Mouse (Mus musculus): Measurements from ENCODE around the gene Prkcb. TPM values are rescaled to one million over a fixed set of nuclear protein-coding genes. Genes with fewer than 3 reads are reported as not detected.

Prkcb gene
- polyA plus RNA-seq, 1 experiment from 2014 or later: 5.5 TPM

DNA sequence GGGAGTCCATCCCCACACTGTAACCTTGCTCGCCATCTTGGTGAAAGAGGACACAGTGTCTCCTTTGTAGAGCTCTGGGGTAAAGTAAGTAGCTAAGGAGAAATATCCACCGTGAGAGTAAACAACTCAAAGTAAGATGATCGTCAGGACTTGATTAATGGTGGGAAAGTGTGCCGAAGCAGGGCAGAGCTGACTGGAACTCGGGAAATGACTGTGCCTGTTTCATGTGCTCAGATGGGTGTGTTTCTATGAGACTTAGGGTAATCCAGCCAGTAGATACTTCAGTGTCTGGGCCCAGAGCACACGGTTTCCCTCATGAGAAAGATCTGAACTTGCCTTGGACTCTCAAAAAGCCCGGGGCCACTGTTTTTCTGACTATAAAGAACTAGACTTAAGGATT, 5.6 kb downstream of the Prkcb start:
- H3K36me3 ChIP-seq: no peaks in the 10 kb centered on the region
- WGBS: 66% methylated on average over 7 of the region's 7 CpGs
- ATAC-seq (ENCODE audit: low FRiP score, low read depth): no peak
- H3K27me3 ChIP-seq: peaks cover 38% of the 10 kb centered on the region
- H3K4me3 ChIP-seq: no peak overlapping the region
- H3K4me2 ChIP-seq (replicated peaks): no peak overlapping the region
- no peak overlapping the region for H3K27ac ChIP-seq
- no peak overlapping the region for H3K9ac ChIP-seq
- peaks cover 9% of the 10 kb centered on the region; the same call in 1 of the 2 replicates for H3K4me1 ChIP-seq
- no peaks in the 10 kb centered on the region for H3K9me3 ChIP-seq

DNA sequence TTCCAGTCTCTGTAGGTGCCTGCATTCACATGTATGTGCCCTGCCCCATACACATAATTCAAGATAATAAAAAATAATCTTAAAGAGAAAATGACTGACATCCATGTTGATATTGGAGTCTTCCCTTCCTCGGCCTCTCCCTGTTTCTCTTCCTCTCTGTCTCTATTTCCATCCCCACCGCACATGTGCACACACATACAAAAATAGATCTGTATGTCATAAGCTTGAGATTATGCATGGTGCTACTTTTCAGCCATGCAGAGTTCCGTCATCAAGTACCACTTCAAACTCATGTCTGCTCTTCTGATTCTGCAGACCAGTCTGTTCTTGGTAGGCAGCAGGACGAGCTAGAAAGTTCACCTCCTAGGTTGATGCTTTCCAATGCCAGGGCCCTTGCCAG, 6.8 kb downstream of the Prkcb start:
- Histone ChIP-seq H3K4me1 (no peaks in the 10 kb centered on the region), H3K27me3 (peaks cover 25% of the 10 kb centered on the region), H3K9me3 (no peaks in the 10 kb centered on the region), H3K36me3 (no peaks in the 10 kb centered on the region), H3K4me3 (no peak overlapping the region), H3K9ac (no peak overlapping the region), H3K27ac (no peak overlapping the region), H3K4me2 (replicated peaks) (no peak overlapping the region)
- WGBS: 85% methylated on average over 4 of the region's 4 CpGs
- no peak for ATAC-seq (ENCODE audit: low FRiP score, low read depth)

DNA sequence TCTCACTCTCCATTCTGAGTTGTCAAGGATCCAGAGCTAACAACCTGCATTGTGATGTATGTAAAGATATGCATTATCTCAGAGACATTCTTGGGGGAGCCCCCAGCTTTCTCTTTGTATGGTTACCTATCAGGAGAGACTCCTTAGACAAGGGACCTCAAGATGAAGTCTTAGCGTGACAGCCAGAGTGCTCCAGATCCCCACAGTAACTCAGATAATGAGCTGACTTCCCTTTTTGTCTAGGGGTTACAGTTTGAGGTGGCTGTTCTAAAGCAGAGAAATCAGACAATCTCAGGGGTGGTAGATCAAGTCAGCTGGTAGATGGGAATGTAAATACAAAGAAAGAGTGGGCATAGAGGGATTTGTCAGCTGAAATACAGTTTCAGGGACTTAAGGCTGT, 7.8 kb downstream of the Prkcb start:
- H3K9me3 ChIP-seq: no peaks in the 10 kb centered on the region
- H3K36me3 ChIP-seq: no peaks in the 10 kb centered on the region
- H3K4me1 ChIP-seq: no peaks in the 10 kb centered on the region
- WGBS: 80% methylated on average over 1 of the region's 1 CpGs
- ATAC-seq (ENCODE audit: low FRiP score, low read depth): no peak
- peaks cover 15% of the 10 kb centered on the region for H3K27me3 ChIP-seq
- no peak overlapping the region for H3K27ac ChIP-seq
- no peak overlapping the region for H3K4me2 ChIP-seq (replicated peaks)
- no peak overlapping the region for H3K9ac ChIP-seq
- H3K4me3 ChIP-seq: no peak overlapping the region

DNA sequence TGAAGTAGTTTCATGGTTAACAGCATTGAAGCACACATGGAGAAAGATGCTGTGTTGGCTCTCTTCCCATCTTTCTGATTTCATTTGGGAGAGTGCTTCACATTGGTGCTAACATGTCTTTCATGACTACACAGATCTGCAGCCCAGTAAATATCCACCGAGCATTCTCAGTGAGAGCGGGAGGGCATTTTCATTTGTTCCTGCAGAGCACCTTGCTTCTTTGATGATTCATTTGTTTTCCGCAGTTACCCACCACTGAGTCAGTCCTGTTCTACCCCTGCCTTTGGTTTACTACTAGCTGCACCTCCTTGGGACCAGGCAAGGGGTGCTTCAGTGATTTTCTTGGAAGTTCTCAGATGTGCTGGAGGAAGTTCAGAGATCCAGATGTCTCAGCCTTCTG, 8.3 kb downstream of the Prkcb start:
- Histone ChIP-seq H3K4me2 (replicated peaks) (no peak overlapping the region), H3K27ac (no peak overlapping the region), H3K4me3 (no peak overlapping the region), H3K36me3 (no peaks in the 10 kb centered on the region), H3K9ac (no peak overlapping the region), H3K4me1 (no peaks in the 10 kb centered on the region), H3K27me3 (peaks cover 11% of the 10 kb centered on the region), H3K9me3 (no peaks in the 10 kb centered on the region)
- WGBS: 77% methylated on average over 3 of the region's 3 CpGs
- no peak for ATAC-seq (ENCODE audit: low FRiP score, low read depth)

DNA sequence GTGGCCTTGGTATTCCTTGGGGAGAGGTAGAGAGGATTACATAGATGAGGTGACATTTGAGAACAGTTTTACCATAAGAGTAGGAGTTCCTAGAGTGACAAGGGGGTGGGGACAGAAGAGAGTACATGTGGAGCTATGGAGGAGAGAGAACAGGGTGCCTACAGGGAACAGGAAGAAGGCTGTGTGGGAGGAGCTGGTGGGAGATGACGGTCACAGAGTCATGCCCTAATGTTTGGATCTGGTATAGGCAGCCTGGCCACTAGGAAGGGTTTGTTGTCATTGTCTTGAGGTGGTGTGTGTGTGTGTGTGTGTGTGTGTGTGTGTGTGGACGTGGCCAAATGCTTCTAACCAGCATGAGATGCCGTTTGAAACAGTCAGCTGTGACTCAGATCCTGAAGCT, 9.1 kb downstream of the Prkcb start:
- H3K4me1 ChIP-seq: no peaks in the 10 kb centered on the region
- H3K4me2 ChIP-seq (replicated peaks): no peak overlapping the region
- no peak for ATAC-seq (ENCODE audit: low FRiP score, low read depth)

DNA sequence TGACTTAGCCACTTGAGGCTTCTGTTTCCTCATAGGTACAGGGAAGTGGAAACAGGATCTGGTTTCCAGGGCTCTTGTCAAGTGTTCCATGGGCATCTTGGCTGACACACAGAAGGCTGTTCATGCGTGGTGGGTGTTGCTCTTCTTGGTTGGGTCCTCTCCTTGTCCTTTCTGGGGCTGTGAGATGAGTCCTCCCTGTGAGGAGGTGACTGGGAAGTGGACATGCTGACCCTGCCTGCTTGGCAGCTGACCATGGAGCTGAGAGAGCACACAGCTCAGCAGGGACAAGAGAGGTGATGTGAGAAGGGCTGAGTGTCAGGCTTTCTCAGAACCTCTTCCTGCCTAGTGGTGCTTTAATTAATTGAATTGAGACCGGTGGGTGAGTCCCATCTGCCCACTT, 10.2 kb downstream of the Prkcb start:
- Histone ChIP-seq H3K27ac (no peak overlapping the region), H3K9me3 (no peaks in the 10 kb centered on the region), H3K4me1 (no peaks in the 10 kb centered on the region), H3K4me3 (no peak overlapping the region), H3K27me3 (no peaks in the 10 kb centered on the region), H3K9ac (no peak overlapping the region), H3K4me2 (replicated peaks) (no peak overlapping the region), H3K36me3 (no peaks in the 10 kb centered on the region)
- WGBS: 91% methylated on average over 2 of the region's 2 CpGs
- no peak for ATAC-seq (ENCODE audit: low FRiP score, low read depth)

More for the DNA sequence above, 9.1 kb downstream of the Prkcb start:
- no peak overlapping the region for H3K27ac ChIP-seq
- H3K27me3 ChIP-seq: peaks cover 6% of the 10 kb centered on the region; the same call in 1 of the 2 replicates
- 62% methylated on average over 3 of the region's 3 CpGs for WGBS
- H3K4me3 ChIP-seq: no peak overlapping the region
- H3K9me3 ChIP-seq: no peaks in the 10 kb centered on the region
- H3K36me3 ChIP-seq: no peaks in the 10 kb centered on the region
- no peak overlapping the region for H3K9ac ChIP-seq

DNA sequence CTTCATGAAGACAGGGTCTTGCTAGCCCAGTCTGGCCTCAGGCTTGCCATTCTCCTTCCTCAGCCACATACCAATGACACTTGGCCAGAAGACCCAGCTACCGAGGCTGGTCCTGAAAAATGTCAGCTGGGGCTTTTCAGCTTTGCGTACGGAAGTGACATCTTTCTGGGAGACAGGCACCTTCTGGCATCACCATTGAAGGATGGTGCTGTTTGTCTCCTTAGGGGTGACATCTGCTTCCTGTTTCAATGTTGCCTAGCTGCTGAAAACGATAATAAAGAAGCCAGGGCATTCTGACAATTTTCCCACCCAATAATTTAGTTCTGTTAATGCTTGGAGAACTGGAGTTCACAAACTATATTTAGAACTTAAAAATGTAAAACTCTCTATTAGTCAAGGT, 12.0 kb downstream of the Prkcb start:
- Histone ChIP-seq H3K27ac (no peak overlapping the region), H3K4me3 (no peak overlapping the region), H3K4me2 (replicated peaks) (no peak overlapping the region), H3K36me3 (no peaks in the 10 kb centered on the region), H3K4me1 (no peaks in the 10 kb centered on the region), H3K9ac (no peak overlapping the region), H3K9me3 (no peaks in the 10 kb centered on the region), H3K27me3 (no peaks in the 10 kb centered on the region)
- ATAC-seq (ENCODE audit: low FRiP score, low read depth): no peak
- 82% methylated on average over 4 of the region's 4 CpGs for WGBS

DNA sequence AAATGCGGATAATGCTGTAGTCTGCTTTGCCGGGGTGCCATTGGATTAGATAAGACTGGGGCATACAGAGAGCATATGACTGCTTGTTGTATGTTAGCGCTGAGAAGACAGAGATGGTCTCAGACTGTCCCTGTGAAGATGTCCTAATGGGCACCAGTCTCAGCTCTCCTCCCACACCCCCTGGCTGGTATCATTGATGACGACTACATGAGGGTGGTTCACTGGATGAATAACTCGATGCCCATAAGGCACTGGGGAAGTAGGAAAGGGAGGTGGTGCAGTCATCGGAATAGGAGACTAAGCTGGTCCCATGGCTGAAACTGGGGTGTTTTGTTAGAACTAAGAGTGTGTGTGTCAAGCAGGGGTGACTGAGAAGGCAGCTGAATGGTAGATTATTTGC, 14.0 kb downstream of the Prkcb start:
- Histone ChIP-seq H3K4me3 (no peak overlapping the region), H3K4me2 (replicated peaks) (no peak overlapping the region), H3K9ac (no peak overlapping the region), H3K27me3 (no peaks in the 10 kb centered on the region), H3K36me3 (no peaks in the 10 kb centered on the region), H3K9me3 (no peaks in the 10 kb centered on the region), H3K4me1 (no peaks in the 10 kb centered on the region), H3K27ac (no peak overlapping the region)
- no peak for ATAC-seq (ENCODE audit: low FRiP score, low read depth)
- WGBS: 89% methylated on average over 6 of the region's 6 CpGs

DNA sequence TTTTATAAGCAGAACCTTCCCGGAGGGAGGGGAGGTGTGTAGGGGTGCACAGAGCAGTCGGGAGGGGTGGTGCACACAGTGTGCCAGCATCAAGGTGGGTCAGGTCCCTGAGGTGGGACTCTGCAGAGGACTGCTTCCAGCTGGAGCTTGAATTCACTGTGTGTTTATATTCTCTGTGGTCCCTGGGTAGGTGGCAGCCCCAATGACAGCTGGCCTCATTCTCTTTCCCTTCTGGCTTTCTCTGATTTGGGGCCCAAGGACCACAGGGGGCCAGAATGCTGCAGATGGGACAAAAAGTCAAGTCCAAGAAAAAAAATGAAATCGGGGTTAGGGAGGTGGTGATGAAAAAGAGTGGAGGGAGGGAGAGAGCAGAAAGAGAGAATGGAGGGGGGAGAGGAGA, 15.4 kb downstream of the Prkcb start:
- no peak overlapping the region for H3K27ac ChIP-seq
- no peak overlapping the region for H3K4me2 ChIP-seq (replicated peaks)
- H3K9me3 ChIP-seq: no peaks in the 10 kb centered on the region
- no peaks in the 10 kb centered on the region for H3K36me3 ChIP-seq
- no peak overlapping the region for H3K4me3 ChIP-seq
- H3K27me3 ChIP-seq: no peaks in the 10 kb centered on the region
- H3K4me1 ChIP-seq: no peaks in the 10 kb centered on the region
- no peak for ATAC-seq (ENCODE audit: low FRiP score, low read depth)
- WGBS: 73% methylated on average over 3 of the region's 3 CpGs
- no peak overlapping the region for H3K9ac ChIP-seq

DNA sequence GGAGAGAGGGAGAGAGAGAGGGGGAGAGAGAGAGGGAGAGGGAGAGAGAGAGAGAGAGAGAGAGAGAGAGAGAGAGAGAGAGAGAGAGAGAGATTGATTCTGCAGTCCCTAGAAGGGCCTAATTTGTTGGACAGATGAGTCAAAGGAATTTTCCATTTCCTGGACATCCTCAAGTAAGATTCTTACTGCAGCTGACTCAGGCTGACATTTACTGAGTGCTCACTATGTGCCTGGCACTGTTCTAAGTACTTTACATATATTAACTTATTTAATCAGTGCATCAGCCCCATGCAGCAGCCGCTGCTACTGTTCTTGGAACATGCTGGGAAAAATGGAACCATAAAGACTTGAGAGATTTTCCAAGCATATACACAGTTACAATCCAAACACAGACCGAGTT, 16.0 kb downstream of the Prkcb start:
- peaks cover under 1% of the 10 kb centered on the region; the same call in 1 of the 2 replicates for H3K4me1 ChIP-seq
- no peak overlapping the region for H3K4me2 ChIP-seq (replicated peaks)
- H3K36me3 ChIP-seq: no peaks in the 10 kb centered on the region
- H3K27me3 ChIP-seq: no peaks in the 10 kb centered on the region
- no peaks in the 10 kb centered on the region for H3K9me3 ChIP-seq
- H3K4me3 ChIP-seq: no peak overlapping the region
- no peak overlapping the region for H3K9ac ChIP-seq
- no peak for ATAC-seq (ENCODE audit: low FRiP score, low read depth)
- 83% methylated on average over 2 of the region's 2 CpGs for WGBS
- H3K27ac ChIP-seq: no peak overlapping the region

DNA sequence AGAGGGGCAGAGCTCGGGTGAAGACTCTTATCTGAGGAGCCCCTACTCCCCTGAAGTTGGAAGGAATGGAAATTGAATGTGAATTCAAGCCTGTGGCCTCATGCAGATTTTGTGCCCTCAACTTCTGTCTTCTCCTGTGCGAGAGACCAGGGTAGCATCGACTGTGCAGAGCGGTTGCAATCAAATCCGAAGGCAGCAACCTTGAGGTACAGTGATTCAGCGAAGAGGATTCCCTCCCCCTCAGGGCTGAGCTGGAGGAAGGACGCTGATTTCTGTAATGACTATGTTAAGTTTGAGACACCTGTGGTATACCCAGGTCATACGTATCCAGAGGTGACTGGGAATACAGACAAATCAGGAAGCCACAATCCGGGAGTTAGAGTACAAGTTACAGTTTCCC, 18.7 kb downstream of the Prkcb start:
- Histone ChIP-seq H3K4me1 (peaks cover 21% of the 10 kb centered on the region), H3K9me3 (no peaks in the 10 kb centered on the region), H3K9ac (no peak overlapping the region), H3K36me3 (no peaks in the 10 kb centered on the region), H3K4me2 (replicated peaks) (no peak overlapping the region), H3K4me3 (no peak overlapping the region), H3K27ac (no peak overlapping the region), H3K27me3 (peaks cover 4% of the 10 kb centered on the region; the same call in 1 of the 2 replicates)
- 88% methylated on average over 9 of the region's 9 CpGs for WGBS
- ATAC-seq (ENCODE audit: low FRiP score, low read depth): no peak

DNA sequence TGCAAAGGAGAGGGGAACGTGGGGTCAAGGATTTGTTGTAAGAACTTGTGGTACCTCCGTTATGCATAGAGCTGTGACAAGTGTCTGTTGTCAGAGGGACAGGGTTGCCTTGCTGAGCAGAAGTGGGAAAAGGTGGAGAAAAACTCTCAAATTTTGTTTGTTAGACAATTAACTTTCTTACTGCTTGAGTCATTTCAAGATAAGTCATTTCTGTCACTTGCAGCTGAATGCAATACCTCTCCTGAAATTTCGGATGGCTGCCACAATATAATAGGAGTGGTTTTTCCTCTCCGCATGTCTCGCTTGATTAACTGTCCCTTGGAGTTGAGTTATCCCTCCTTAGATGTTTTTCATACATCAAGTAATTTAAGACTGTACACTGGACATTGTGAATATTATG, 20.1 kb downstream of the Prkcb start:
- Histone ChIP-seq H3K9ac (no peak overlapping the region), H3K9me3 (no peaks in the 10 kb centered on the region), H3K4me1 (peaks cover 26% of the 10 kb centered on the region), H3K27ac (no peak overlapping the region), H3K36me3 (no peaks in the 10 kb centered on the region), H3K4me3 (no peak overlapping the region), H3K4me2 (replicated peaks) (no peak overlapping the region), H3K27me3 (peaks cover 6% of the 10 kb centered on the region; the same call in 1 of the 2 replicates)
- WGBS: 90% methylated on average over 5 of the region's 5 CpGs
- no peak for ATAC-seq (ENCODE audit: low FRiP score, low read depth)

DNA sequence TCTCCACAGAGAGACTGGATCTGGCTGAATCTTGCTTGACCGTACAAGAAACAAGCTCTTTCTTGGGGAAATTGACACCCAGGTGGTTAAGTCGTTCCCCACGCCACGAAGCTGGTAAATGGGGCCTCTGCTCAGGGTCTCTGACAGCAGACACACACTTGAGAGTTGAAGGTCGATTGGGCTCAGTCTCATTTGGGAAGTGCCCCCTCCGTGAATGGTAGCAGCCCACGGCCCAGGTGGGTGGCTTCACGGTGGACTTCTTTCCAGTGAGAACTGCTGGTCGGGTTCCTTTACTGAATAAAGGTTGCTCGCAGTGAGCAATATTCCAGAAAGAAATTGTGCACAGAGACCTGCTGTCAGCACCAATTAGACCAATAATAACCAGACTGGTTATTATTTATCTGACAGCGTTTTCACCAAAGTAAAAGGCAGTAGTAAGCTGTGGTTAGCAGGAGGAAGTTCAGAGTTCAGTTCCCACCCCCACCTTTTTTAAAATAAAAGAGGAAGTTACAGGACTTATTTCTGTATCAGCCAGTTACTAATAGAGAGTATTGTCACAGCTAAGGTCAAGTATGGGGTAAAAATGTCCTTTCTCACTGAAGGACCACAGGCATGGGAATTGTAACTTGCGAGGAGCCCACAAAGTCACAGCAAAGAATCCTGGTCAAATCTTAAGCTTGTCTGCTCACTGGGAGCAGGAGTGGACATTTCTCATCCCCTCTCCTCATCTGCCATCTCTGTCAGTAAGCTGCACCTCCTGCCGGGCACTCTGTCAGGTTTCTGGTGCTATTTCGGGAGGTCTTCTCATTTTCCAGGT, 21.6 kb downstream of the Prkcb start:
- WGBS: 26% methylated on average over 14 of the region's 14 CpGs
- no peak for ATAC-seq (ENCODE audit: low FRiP score, low read depth)

More for the DNA sequence above, 21.6 kb downstream of the Prkcb start:
- Histone ChIP-seq H3K36me3 (no peaks in the 10 kb centered on the region), H3K27ac (no peak overlapping the region), H3K27me3 (peaks cover 7% of the 10 kb centered on the region; the same call in 1 of the 2 replicates), H3K4me2 (replicated peaks) (no peak overlapping the region), H3K4me3 (no peak overlapping the region), H3K4me1 (peaks cover 26% of the 10 kb centered on the region), H3K9me3 (no peaks in the 10 kb centered on the region), H3K9ac (no peak overlapping the region)
